Mouse (Mus musculus): Measurements from ENCODE around the gene Gucd1. TPM values are rescaled to one million over a fixed set of nuclear protein-coding genes. Genes with fewer than 3 reads are reported as not detected.
"Not testable (repeated sequence)": the region's sequence is repeated elsewhere in the genome, so short reads cannot be mapped to it uniquely, and the experiment has no call there.

The Gucd1 gene
- polyA plus RNA-seq, 1 experiment: 87.2 TPM

DNA sequence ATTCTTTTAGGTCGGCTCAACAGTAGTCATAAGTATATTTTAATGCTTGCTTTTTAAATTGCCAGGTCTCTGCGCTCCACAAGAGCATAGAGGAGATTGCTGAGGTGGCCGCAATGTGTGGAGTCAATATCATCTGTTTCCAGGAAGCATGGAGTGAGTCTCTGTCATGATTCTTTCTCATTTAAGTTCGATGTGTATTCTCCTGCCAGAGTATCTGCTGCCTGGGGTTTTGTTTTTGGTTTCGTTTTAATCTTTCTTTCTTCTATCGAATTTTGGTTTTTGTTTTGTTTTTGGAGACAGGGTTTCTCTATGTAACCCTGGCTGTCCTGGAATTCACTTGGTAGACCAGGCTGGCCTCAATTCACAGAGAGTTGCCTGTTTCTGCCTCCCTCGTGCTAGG is 102.8 kb downstream of the Gucd1 start:
- TF ChIP-seq CTCF (IDR thresholded peaks at IDR 0.05; ENCODE audit: extremely low read depth, insufficient read depth, insufficient read length, insufficient replicate concordance) (no peak), POLR2A (IDR thresholded peaks at IDR 0.05; ENCODE audit: low read depth, low read length) (no peak)
- no peak overlapping the region for H3K27ac ChIP-seq (ENCODE audit: insufficient read depth, low read length)
- H3K4me3 ChIP-seq (ENCODE audit: extremely low read depth, insufficient read depth, insufficient read length): no peak overlapping the region
- H3K27me3 ChIP-seq (ENCODE audit: control insufficient read depth, insufficient read depth, low read length): no peaks in the 10 kb centered on the region
- no peak for DNase-seq (ENCODE audit: low read depth in 1 of 2, low spot score in 2 of 2)
- 44% methylated on average over 7 of the region's 7 CpGs for WGBS
- H3K4me1 ChIP-seq (ENCODE audit: control insufficient read depth, insufficient read depth, insufficient read length): peaks cover 9% of the 10 kb centered on the region; the same call in 1 of the 2 replicates
- H3K36me3 ChIP-seq (ENCODE audit: control insufficient read depth, insufficient read depth, low read length): no peaks in the 10 kb centered on the region

DNA sequence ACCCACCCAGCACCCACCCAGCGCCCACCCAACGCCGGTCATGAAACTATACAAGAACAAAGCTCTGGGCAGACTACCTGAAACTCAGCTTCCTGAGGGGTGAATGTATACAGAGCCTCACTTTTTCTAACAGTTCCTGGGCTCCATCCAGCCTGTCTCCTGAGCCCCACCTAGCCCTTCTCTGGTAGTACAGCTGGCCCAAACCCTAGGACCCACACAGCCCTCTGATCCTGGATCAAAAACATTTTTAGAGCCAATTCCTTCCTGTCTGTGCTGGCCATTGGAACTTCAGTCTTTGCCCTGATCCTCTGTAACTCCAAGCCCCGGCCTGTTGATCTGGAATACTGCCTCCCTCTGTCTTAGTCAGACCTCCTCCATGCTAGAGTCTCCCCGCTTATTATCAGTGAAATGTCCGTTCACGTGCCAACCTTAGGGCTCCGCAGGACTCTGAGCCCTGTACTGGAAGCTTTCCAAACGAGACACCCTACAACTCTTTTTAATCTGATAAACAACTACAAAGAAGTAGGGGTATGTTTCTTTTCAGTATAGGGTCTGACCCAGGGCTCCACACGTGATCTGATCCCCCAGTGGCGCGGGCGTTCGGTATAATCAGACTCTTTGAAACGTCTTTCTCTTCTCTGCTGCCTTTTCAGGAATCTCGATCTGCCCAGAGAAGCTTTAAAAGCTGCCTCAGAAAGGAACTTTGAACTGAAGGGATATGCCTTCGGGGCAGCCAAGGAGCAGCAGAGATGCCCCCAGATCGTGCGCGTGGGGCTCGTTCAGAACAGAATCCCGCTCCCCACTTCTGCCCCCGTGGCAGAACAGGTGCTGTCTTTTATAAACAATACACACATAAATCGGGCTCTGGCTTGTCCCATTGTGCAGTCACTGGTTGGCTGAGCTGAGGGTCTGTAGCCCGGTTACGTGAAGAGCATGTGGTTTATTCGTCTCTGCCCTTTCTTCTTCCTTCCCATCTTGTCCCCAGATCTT is 105.4 kb downstream of the Gucd1 start:
- Histone ChIP-seq H3K36me3 (ENCODE audit: control insufficient read depth, insufficient read depth, low read length) (no peaks in the 10 kb centered on the region), H3K4me1 (ENCODE audit: control insufficient read depth, insufficient read depth, insufficient read length) (peaks cover 9% of the 10 kb centered on the region; the same call in 1 of the 2 replicates), H3K27ac (ENCODE audit: insufficient read depth, low read length) (no peak overlapping the region), H3K27me3 (ENCODE audit: control insufficient read depth, insufficient read depth, low read length) (no peaks in the 10 kb centered on the region), H3K4me3 (ENCODE audit: extremely low read depth, insufficient read depth, insufficient read length) (no peak overlapping the region)
- TF ChIP-seq POLR2A (IDR thresholded peaks at IDR 0.05; ENCODE audit: low read depth, low read length): no peak
- TF ChIP-seq CTCF (IDR thresholded peaks at IDR 0.05; ENCODE audit: extremely low read depth, insufficient read depth, insufficient read length, insufficient replicate concordance): no peak
- DNase-seq (ENCODE audit: low read depth in 1 of 2, low spot score in 2 of 2): no peak
- WGBS: 82% methylated on average over 27 of the region's 27 CpGs

DNA sequence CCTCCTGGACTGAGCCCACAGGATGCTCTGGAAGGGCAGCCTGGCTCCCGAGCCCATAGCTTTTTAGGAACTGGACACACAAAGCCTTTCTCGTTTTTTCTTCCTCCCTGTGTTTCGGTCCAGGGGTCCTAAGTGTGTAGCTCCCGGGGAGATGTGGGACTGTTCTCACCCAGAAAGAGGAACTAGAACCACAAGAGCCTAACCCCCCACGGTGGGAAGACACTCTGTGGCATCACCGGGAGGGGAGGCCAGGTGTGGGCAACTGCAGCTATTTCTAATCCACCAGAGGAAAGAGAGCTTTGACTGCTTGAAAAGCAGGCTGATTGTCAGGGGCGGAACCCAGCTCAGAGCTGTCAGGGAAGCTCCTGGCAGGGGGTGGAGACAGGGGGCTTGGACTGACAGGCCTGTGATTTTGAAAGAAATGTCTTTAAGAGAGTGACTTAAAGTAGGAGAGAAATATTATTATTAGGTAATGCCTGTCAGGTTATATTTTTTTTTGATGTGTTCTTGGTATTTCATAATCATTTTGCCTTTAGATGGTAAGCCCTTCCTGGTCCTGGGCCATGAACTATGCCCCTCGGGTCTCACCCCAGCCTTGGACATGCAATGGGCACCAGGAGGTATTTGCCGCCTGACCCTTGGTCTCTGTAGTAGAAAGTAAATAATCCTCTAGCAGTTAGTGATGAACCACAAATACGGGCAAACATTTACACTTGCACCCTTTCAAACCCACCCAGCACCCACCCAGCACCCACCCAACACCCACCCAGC is 106.2 kb downstream of the Gucd1 start:
- not testable (repeated sequence) for H3K36me3 ChIP-seq (ENCODE audit: control insufficient read depth, insufficient read depth, low read length); H3K27me3 ChIP-seq (ENCODE audit: control insufficient read depth, insufficient read depth, low read length); H3K4me1 ChIP-seq (ENCODE audit: control insufficient read depth, insufficient read depth, insufficient read length); H3K4me3 ChIP-seq (ENCODE audit: extremely low read depth, insufficient read depth, insufficient read length); H3K27ac ChIP-seq (ENCODE audit: insufficient read depth, low read length); DNase-seq (ENCODE audit: low read depth in 1 of 2, low spot score in 2 of 2)
- 24% methylated on average over 9 of the region's 10 CpGs for WGBS

DNA sequence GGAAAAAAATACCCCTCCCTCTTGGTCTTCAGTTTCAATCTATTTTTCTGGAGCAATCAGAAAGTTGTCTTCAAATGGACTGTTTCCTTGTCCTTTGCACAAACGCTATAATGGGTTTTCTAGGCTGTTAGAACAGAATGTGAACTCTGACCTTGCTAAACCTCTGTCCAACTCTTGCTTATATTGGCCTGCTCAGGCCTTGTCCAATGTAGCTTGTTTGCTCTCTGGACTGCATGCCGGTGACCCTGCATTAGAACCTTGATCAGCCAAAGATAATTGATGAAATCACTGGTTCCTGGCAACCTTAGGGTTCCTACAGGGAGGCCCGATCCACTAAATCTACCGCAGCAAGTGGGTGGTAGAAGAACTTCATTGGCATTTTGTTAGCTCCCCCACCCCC is 110.0 kb downstream of the Gucd1 start:
- Histone ChIP-seq H3K4me3 (ENCODE audit: extremely low read depth, insufficient read depth, insufficient read length) (no peak overlapping the region), H3K27ac (ENCODE audit: insufficient read depth, low read length) (no peak overlapping the region), H3K36me3 (ENCODE audit: control insufficient read depth, insufficient read depth, low read length) (no peaks in the 10 kb centered on the region), H3K27me3 (ENCODE audit: control insufficient read depth, insufficient read depth, low read length) (no peaks in the 10 kb centered on the region), H3K4me1 (ENCODE audit: control insufficient read depth, insufficient read depth, insufficient read length) (peaks cover 9% of the 10 kb centered on the region; the same call in 1 of the 2 replicates)
- no peak for DNase-seq (ENCODE audit: low read depth in 1 of 2, low spot score in 2 of 2)
- TF ChIP-seq POLR2A (IDR thresholded peaks at IDR 0.05; ENCODE audit: low read depth, low read length): no peak
- no peak for TF ChIP-seq CTCF (IDR thresholded peaks at IDR 0.05; ENCODE audit: extremely low read depth, insufficient read depth, insufficient read length, insufficient replicate concordance)
- 90% methylated on average over 4 of the region's 4 CpGs for WGBS

DNA sequence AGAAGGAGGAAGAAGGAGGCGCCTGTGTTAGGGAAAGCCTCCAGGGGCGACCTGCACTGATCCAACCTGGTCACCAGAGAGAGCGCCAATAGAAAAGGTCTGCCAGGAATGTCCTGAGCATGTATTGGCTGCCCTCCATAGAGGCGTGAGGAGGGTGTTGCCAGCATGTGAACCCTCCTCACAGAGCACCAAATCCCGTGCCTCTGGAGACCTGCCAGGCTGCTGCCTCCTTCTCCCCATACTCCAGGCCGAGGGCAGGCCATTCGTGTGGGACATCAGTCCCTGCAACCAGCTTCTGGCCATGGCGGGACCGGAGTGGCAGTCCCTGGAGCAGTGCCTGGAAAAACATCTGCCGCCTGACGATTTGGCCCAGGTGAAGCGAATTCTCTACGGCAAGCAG is 111.0 kb downstream of the Gucd1 start:
- no peaks in the 10 kb centered on the region for H3K27me3 ChIP-seq (ENCODE audit: control insufficient read depth, insufficient read depth, low read length)
- DNase-seq (ENCODE audit: low read depth in 1 of 2, low spot score in 2 of 2): no peak
- WGBS: 86% methylated on average over 13 of the region's 13 CpGs
- no peaks in the 10 kb centered on the region for H3K36me3 ChIP-seq (ENCODE audit: control insufficient read depth, insufficient read depth, low read length)
- H3K27ac ChIP-seq (ENCODE audit: insufficient read depth, low read length): no peak overlapping the region
- TF ChIP-seq CTCF (IDR thresholded peaks at IDR 0.05; ENCODE audit: extremely low read depth, insufficient read depth, insufficient read length, insufficient replicate concordance): no peak
- TF ChIP-seq POLR2A (IDR thresholded peaks at IDR 0.05; ENCODE audit: low read depth, low read length): no peak
- H3K4me1 ChIP-seq (ENCODE audit: control insufficient read depth, insufficient read depth, insufficient read length): peaks cover 4% of the 10 kb centered on the region; the same call in 1 of the 2 replicates
- H3K4me3 ChIP-seq (ENCODE audit: extremely low read depth, insufficient read depth, insufficient read length): no peak overlapping the region

GRCm38 (mm10) chr10:75405916-75406315 is 111.9 kb downstream of the Gucd1 start:
- TF ChIP-seq CTCF (IDR thresholded peaks at IDR 0.05; ENCODE audit: extremely low read depth, insufficient read depth, insufficient read length, insufficient replicate concordance) (no peak), POLR2A (IDR thresholded peaks at IDR 0.05; ENCODE audit: low read depth, low read length) (no peak)
- Histone ChIP-seq H3K4me3 (ENCODE audit: extremely low read depth, insufficient read depth, insufficient read length) (no peak overlapping the region), H3K27ac (ENCODE audit: insufficient read depth, low read length) (no peak overlapping the region), H3K27me3 (ENCODE audit: control insufficient read depth, insufficient read depth, low read length) (no peaks in the 10 kb centered on the region), H3K36me3 (ENCODE audit: control insufficient read depth, insufficient read depth, low read length) (no peaks in the 10 kb centered on the region), H3K4me1 (ENCODE audit: control insufficient read depth, insufficient read depth, insufficient read length) (no peaks in the 10 kb centered on the region)
- no peak for DNase-seq (ENCODE audit: low read depth in 1 of 2, low spot score in 2 of 2)
- WGBS: 79% methylated on average over 8 of the region's 8 CpGs
